In the genomic region with DNA sequence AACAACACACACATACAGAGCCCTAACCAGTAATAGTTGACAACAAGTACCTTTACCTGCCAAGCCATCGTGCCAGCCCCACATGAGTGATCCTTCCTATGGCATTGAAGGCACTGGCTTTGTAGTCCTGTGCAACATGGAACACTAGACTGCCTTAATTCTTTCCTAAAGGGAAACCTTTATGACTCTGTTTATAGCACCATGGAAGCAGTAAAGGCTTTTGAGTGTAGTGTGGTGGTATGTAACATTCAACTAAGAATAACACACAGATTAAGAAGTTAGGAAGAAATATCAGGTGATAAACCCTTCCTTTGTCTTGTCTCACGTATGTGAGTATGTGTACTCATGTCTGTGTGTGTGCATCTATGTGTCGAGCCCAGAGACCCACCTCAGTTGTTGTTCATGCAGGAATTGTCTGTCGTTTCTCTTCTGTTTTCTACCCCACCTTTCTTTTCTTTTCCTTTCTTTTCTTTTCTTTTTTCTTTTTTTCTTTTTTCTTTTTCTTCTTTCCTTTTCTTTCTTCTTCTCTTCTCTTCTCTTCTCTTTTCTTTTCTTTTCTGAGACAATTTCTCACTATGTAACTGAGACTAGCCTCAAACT, we compare ENCODE assay signal across 7 mouse cellular contexts. TPM values are rescaled to one million over a fixed set of nuclear protein-coding genes. Genes with fewer than 3 reads are reported as not detected.
DNase-seq lines count a peak whose midpoint lies in the region; ATAC-seq and TF ChIP-seq lines count a peak whose summit lies in the region.

A gene (minus strand): TSS at position 113 of the 600 bp plus-strand sequence.

- H3K4me3 ChIP-seq in forebrain, embryonic 11.5 days (ENCODE audit: low read depth, low read length): no peak within 1 kb of the TSS
- no peak within 1 kb of the TSS for H3K4me3 ChIP-seq in liver, embryonic 11.5 days (ENCODE audit: low read depth, low read length)
- no peak within 1 kb of the TSS for H3K4me3 ChIP-seq in stomach, postnatal 0 days (ENCODE audit: low read depth, low read length)

- no peaks in the 10 kb centered on the region for H3K9me3 ChIP-seq in forebrain, embryonic 11.5 days (ENCODE audit: control insufficient read depth, low read length)
- no peaks in the 10 kb centered on the region for H3K9me3 ChIP-seq in liver, embryonic 11.5 days (ENCODE audit: control insufficient read depth, low read length)
- H3K9me3 ChIP-seq in stomach, postnatal 0 days (ENCODE audit: control insufficient read depth, low read length): no peaks in the 10 kb centered on the region

- TF ChIP-seq EP300 in stomach, postnatal 0 days (optimal IDR thresholded peaks at IDR 0.05): no peak

- ATAC-seq in forebrain, embryonic 11.5 days (replicated peaks; ENCODE audit: low FRiP score): no peak
- no peak for ATAC-seq in hematopoietic stem cell, adult 5-6 weeks (replicated peaks in 1 of 2; ENCODE audit: insufficient read depth in 1 of 2, low FRiP score in 2 of 2, low TSS enrichment in 1 of 2, low read depth in 1 of 2, poor library complexity in 2 of 2, severe bottlenecking in 2 of 2)
- ATAC-seq in liver, embryonic 11.5 days (replicated peaks; ENCODE audit: low FRiP score): no peak
- ATAC-seq in stomach, postnatal 0 days (ENCODE audit: low FRiP score, low TSS enrichment): no peak

- H3K4me2 ChIP-seq in forebrain, embryonic 11.5 days (ENCODE audit: low read depth, low read length, severe bottlenecking): no peak within 1 kb of the TSS
- no peak within 1 kb of the TSS for H3K4me2 ChIP-seq in liver, embryonic 11.5 days
- H3K4me2 ChIP-seq in stomach, postnatal 0 days (replicated peaks; ENCODE audit: low read depth): no peak within 1 kb of the TSS

- no peak for TF ChIP-seq CTCF in stomach, postnatal 0 days (IDR thresholded peaks at IDR 0.05; ENCODE audit: low read depth)

- no peaks in the 10 kb centered on the region for H3K27me3 ChIP-seq in forebrain, embryonic 11.5 days (ENCODE audit: control insufficient read depth, insufficient read depth, low read length)
- H3K27me3 ChIP-seq in liver, embryonic 11.5 days (replicated peaks; ENCODE audit: control insufficient read depth, insufficient read depth, low read length): no peaks in the 10 kb centered on the region
- H3K27me3 ChIP-seq in stomach, postnatal 0 days (ENCODE audit: control insufficient read depth, insufficient read depth, low read length): no peaks in the 10 kb centered on the region

- peaks cover 5% of the 10 kb centered on the region; the same call in 1 of the 2 replicates for H3K4me1 ChIP-seq in forebrain, embryonic 11.5 days (replicated peaks; ENCODE audit: control insufficient read depth, insufficient read depth, low read length)
- peaks cover 24% of the 10 kb centered on the region for H3K4me1 ChIP-seq in liver, embryonic 11.5 days (replicated peaks; ENCODE audit: control insufficient read depth, insufficient read depth, low read length)
- H3K4me1 ChIP-seq in stomach, postnatal 0 days (replicated peaks; ENCODE audit: control insufficient read depth, insufficient read depth): peaks cover 6% of the 10 kb centered on the region; the same call in 1 of the 2 replicates

- no peak within 1 kb of the TSS for H3K27ac ChIP-seq in forebrain, embryonic 11.5 days (ENCODE audit: low read depth, low read length)
- no peak within 1 kb of the TSS for H3K27ac ChIP-seq in liver, embryonic 11.5 days (ENCODE audit: low read depth, low read length)
- H3K27ac ChIP-seq in stomach, postnatal 0 days (replicated peaks): no peak within 1 kb of the TSS

- 80% methylated on average over 4 of the region's 4 CpGs for WGBS in forebrain, embryonic 11.5 days
- WGBS in liver, embryonic 11.5 days: 76% methylated on average over 4 of the region's 4 CpGs
- WGBS in stomach, postnatal 0 days: 75% methylated on average over 4 of the region's 4 CpGs

- no peak for DNase-seq in thymus, postnatal 0 days (ENCODE audit: low spot score)
- DNase-seq in thymus, postnatal 10 days (ENCODE audit: low spot score in 2 of 2): no peak
- DNase-seq in forebrain, embryonic 11.5 days (ENCODE audit: low spot score): no peak
- no peak for DNase-seq in liver, embryonic 11.5 days (ENCODE audit: low spot score)
- no peak for DNase-seq in stomach, postnatal 0 days (ENCODE audit: low spot score)
- no peak for DNase-seq in urinary bladder, postnatal 10 days (ENCODE audit: low spot score)

- no peak within 1 kb of the TSS for H3K9ac ChIP-seq in forebrain, embryonic 11.5 days (ENCODE audit: low read length)
- no peak within 1 kb of the TSS for H3K9ac ChIP-seq in liver, embryonic 11.5 days (ENCODE audit: low read depth, low read length)
- no peak within 1 kb of the TSS for H3K9ac ChIP-seq in stomach, postnatal 0 days (ENCODE audit: low read length)

- H3K36me3 ChIP-seq in forebrain, embryonic 11.5 days (ENCODE audit: control insufficient read depth, insufficient read depth, low read length): no peaks in the 10 kb centered on the region
- H3K36me3 ChIP-seq in liver, embryonic 11.5 days (ENCODE audit: control insufficient read depth, insufficient read depth, low read length): peaks cover 9% of the 10 kb centered on the region; the same call in 1 of the 2 replicates
- H3K36me3 ChIP-seq in stomach, postnatal 0 days (ENCODE audit: control insufficient read depth, insufficient read depth, low read length): no peaks in the 10 kb centered on the region

RNA-seq across cellular contexts. Expression of the gene that starts here (rescaled TPM):
- polyA plus RNA-seq in thymus, postnatal 0 days (2015; fragmentation: Nextera tagmentation; extraction: Ambion mirVana): 135 and 138 TPM in 2 replicates
- polyA plus RNA-seq in forebrain, embryonic 11.5 days (2014; fragmentation: Nextera tagmentation; extraction: Ambion mirVana): 102 and 106 TPM in 2 replicates
- total RNA-seq in hematopoietic stem cell, adult 5-6 weeks (2017): 55.9 and 56.8 TPM in 2 replicates
- polyA plus RNA-seq in liver, embryonic 11.5 days (2014; fragmentation: Nextera tagmentation; extraction: Ambion mirVana): 106 and 112 TPM in 2 replicates
- polyA plus RNA-seq in stomach, postnatal 0 days (2015; fragmentation: Nextera tagmentation; extraction: Ambion mirVana): 136 and 137 TPM in 2 replicates
